Mouse (Mus musculus): Measurements from ENCODE around the gene Caln1. TPM values are rescaled to one million over a fixed set of nuclear protein-coding genes. Genes with fewer than 3 reads are reported as not detected.

Caln1 gene
- polyA plus RNA-seq (2012; ENCODE audit: insufficient read depth, insufficient read length, missing spikeins) = not detected in 2 replicates

GRCm38 (mm10) chr5:130369237-130369636, at the start of gene Caln1:
Caln1 (plus strand) TSS chr5:130369455.
- no peaks in the 10 kb centered on the region for H3K4me1 ChIP-seq (ENCODE audit: control insufficient read depth, insufficient read depth, insufficient read length, low read length)
- no peak within 1 kb of the TSS for H3K27ac ChIP-seq (replicated peaks; ENCODE audit: low read depth, low read length)
- H3K4me3 ChIP-seq (ENCODE audit: insufficient read depth, low read depth, low read length) = no peak within 1 kb of the TSS

- Histone ChIP-seq H3K27ac (replicated peaks; ENCODE audit: low read depth, low read length) (no peak overlapping the region), H3K4me1 (ENCODE audit: control insufficient read depth, insufficient read depth, insufficient read length, low read length) (no peaks in the 10 kb centered on the region)
Measured at GRCm38 (mm10) chr5:130319783-130320182, 49.5 kb upstream of the Caln1 start.

DNA sequence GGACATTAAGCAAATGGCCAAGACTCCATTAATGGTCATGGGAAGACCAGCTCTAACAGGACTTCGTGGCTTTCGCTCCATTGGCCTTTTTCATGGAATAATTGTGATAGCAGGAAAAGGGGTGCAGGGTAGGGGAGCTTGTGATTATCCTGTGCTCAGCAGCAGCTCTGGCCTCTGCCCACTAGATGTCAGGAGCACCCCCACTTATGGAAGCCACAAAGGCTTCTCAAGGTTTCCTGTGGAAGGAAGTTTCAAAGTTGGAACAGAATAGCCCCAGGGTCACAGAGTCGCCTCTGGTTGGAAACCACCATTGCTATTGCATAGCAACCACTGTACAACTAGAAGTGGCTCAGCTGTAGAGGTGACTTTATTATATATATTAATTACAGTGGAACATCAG, 48.8 kb upstream of the Caln1 start:
- H3K4me3 ChIP-seq (ENCODE audit: insufficient read depth, low read depth, low read length) = no peak overlapping the region
- H3K27ac ChIP-seq (replicated peaks; ENCODE audit: low read depth, low read length) = no peak overlapping the region
- no peaks in the 10 kb centered on the region for H3K4me1 ChIP-seq (ENCODE audit: control insufficient read depth, insufficient read depth, insufficient read length, low read length)

More at GRCm38 (mm10) chr5:130319783-130320182, 49.5 kb upstream of the Caln1 start:
- H3K4me3 ChIP-seq (ENCODE audit: insufficient read depth, low read depth, low read length) = no peak overlapping the region

- Histone ChIP-seq H3K27ac (replicated peaks; ENCODE audit: low read depth, low read length) (no peak overlapping the region), H3K4me1 (ENCODE audit: control insufficient read depth, insufficient read depth, insufficient read length, low read length) (no peaks in the 10 kb centered on the region), H3K4me3 (ENCODE audit: insufficient read depth, low read depth, low read length) (no peak overlapping the region)
Measured at GRCm38 (mm10) chr5:130325486-130325885, 43.8 kb upstream of the Caln1 start.

GRCm38 (mm10) chr5:130327615-130328263, 41.5 kb upstream of the Caln1 start:
- Histone ChIP-seq H3K4me1 (ENCODE audit: control insufficient read depth, insufficient read depth, insufficient read length, low read length) (no peaks in the 10 kb centered on the region), H3K27ac (replicated peaks; ENCODE audit: low read depth, low read length) (no peak overlapping the region), H3K4me3 (ENCODE audit: insufficient read depth, low read depth, low read length) (no peak overlapping the region)

DNA sequence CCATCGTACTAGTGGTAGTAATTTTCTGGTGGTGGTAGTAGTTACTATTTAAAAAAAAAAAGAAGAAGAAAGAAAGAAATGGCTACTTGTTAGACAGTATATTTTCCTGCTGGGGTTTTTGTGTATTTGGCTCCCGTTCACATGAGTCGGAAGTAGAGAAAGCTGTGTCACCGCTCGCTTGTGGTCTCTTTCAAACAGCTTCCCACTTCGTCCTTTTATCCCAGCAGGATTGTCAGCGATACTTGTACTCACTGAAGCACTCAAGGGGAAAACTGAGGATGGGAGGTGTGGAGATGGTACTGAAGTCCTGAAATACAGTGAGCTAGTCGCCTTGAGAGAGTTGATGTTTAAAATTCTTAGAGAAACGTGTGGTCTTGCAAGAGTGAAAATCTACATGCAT, 40.9 kb upstream of the Caln1 start:
- Histone ChIP-seq H3K4me3 (ENCODE audit: insufficient read depth, low read depth, low read length) (no peak overlapping the region), H3K27ac (replicated peaks; ENCODE audit: low read depth, low read length) (no peak overlapping the region), H3K4me1 (ENCODE audit: control insufficient read depth, insufficient read depth, insufficient read length, low read length) (no peaks in the 10 kb centered on the region)

- Histone ChIP-seq H3K4me1 (ENCODE audit: control insufficient read depth, insufficient read depth, insufficient read length, low read length) (no peaks in the 10 kb centered on the region), H3K27ac (replicated peaks; ENCODE audit: low read depth, low read length) (no peak overlapping the region), H3K4me3 (ENCODE audit: insufficient read depth, low read depth, low read length) (no peak overlapping the region)
Measured at GRCm38 (mm10) chr5:130329889-130330288, 39.4 kb upstream of the Caln1 start.

DNA sequence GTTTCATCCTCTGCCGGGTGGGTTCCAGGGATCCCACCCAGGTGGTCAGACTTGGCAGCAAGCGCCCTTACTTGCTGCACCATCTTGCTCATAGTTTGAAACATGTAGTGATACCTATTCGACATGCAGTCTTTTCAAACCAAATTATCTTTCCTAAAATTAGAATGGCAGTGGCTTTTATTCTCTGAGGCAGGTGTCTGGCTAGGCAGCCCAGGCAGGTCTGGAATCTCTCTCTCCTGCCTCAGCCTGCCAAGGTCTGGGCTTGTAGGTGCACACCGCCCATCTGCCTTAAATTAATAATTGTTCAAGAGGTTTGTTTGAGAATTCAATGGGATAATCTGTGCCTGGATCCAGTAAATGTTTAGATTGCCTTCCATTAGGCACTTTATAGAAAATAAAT, 38.5 kb upstream of the Caln1 start:
- no peak overlapping the region for H3K27ac ChIP-seq (replicated peaks; ENCODE audit: low read depth, low read length)
- no peak overlapping the region for H3K4me3 ChIP-seq (ENCODE audit: insufficient read depth, low read depth, low read length)
- H3K4me1 ChIP-seq (ENCODE audit: control insufficient read depth, insufficient read depth, insufficient read length, low read length) = no peaks in the 10 kb centered on the region

DNA sequence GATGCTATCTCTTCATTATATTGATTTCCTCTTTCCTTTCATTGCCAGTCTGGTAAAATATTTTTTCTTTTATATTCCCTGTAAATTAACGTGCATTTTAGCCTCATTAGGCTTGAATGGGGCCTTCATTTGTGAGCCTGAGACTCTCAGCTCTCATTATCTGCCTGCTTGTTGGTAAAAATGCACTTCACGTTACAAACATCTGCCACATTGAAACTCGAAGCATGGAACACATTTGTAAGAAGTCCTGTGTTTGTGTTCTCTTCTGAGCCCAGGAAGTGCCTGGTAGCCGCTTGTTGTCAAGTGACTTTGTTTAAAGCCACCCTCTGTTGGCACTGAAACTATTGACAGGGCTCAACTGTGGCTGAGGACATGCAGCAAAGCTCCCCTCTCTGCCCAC, 38.0 kb upstream of the Caln1 start:
- Histone ChIP-seq H3K4me1 (ENCODE audit: control insufficient read depth, insufficient read depth, insufficient read length, low read length) (no peaks in the 10 kb centered on the region), H3K27ac (replicated peaks; ENCODE audit: low read depth, low read length) (no peak overlapping the region), H3K4me3 (ENCODE audit: insufficient read depth, low read depth, low read length) (no peak overlapping the region)

- Histone ChIP-seq H3K4me1 (ENCODE audit: control insufficient read depth, insufficient read depth, insufficient read length, low read length) (no peaks in the 10 kb centered on the region), H3K4me3 (ENCODE audit: insufficient read depth, low read depth, low read length) (no peak overlapping the region), H3K27ac (replicated peaks; ENCODE audit: low read depth, low read length) (no peak overlapping the region)
Measured at GRCm38 (mm10) chr5:130333566-130333965, 35.7 kb upstream of the Caln1 start.

GRCm38 (mm10) chr5:130333971-130334370, 35.3 kb upstream of the Caln1 start:
- no peak overlapping the region for H3K4me3 ChIP-seq (ENCODE audit: insufficient read depth, low read depth, low read length)
- H3K27ac ChIP-seq (replicated peaks; ENCODE audit: low read depth, low read length) = no peak overlapping the region
- H3K4me1 ChIP-seq (ENCODE audit: control insufficient read depth, insufficient read depth, insufficient read length, low read length) = no peaks in the 10 kb centered on the region

DNA sequence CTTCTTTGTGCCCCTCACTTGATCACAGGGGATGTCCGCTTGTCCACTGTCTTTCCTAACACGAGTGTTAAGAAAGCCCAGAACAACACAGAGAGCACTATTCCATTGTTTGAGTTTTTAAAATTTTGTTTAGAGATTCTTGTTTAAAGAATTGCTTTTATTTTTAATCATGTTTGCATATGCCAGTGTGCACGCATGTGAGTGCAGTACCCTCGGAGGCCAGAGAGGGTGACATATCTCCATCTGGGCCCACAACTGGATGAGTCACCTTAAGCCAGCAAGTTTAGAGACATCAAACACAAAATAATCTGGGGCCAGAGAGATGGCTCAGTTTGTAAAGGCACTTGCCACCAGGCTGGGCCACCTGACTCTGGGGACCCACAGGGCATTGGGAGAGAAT, 33.8 kb upstream of the Caln1 start:
- no peak overlapping the region for H3K27ac ChIP-seq (replicated peaks; ENCODE audit: low read depth, low read length)
- H3K4me1 ChIP-seq (ENCODE audit: control insufficient read depth, insufficient read depth, insufficient read length, low read length) = no peaks in the 10 kb centered on the region
- H3K4me3 ChIP-seq (ENCODE audit: insufficient read depth, low read depth, low read length) = no peak overlapping the region

- Histone ChIP-seq H3K4me3 (ENCODE audit: insufficient read depth, low read depth, low read length) (no peak overlapping the region), H3K27ac (replicated peaks; ENCODE audit: low read depth, low read length) (no peak overlapping the region), H3K4me1 (ENCODE audit: control insufficient read depth, insufficient read depth, insufficient read length, low read length) (no peaks in the 10 kb centered on the region)
Measured at GRCm38 (mm10) chr5:130340656-130341055, 28.6 kb upstream of the Caln1 start.

DNA sequence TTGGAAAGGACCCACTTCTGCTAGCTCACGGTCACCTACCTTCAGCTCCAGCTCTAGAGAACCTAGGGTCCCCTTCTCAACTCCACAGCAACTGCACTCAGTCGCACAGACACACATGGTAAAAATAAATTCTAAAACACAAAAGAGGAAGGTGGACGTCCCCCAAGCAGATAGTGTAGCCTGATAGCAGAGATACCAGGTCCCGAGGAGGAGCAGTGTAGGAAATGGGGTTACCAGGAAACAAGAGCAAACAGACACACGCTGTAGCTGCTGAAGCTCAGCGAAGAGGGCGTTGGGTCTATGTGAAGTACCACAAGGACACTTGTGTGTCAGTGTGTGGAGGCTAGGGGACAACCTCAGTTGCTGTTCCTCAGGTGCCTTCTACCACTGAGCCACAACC, 24.3 kb upstream of the Caln1 start:
- H3K4me3 ChIP-seq (ENCODE audit: insufficient read depth, low read depth, low read length) = no peak overlapping the region
- H3K4me1 ChIP-seq (ENCODE audit: control insufficient read depth, insufficient read depth, insufficient read length, low read length) = no peaks in the 10 kb centered on the region
- no peak overlapping the region for H3K27ac ChIP-seq (replicated peaks; ENCODE audit: low read depth, low read length)

DNA sequence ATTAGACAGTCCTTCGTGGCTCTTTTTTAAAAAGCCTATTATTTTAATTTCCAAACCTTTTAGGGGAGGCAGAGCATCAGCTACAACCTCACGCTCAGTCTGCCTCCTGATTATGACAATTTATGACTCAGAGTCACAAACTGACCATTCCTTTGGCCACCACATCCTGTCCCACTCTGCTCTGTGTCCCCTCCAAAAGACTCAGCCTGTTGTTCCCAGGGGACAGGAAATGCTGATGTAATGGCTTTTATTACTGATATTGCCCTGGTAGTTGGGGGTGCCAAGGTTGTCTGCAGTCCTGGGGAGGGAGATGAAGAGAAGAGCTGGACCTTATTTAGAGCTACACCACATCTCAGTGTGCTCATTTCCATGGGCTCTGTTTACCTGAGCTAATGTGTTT, 23.4 kb upstream of the Caln1 start:
- Histone ChIP-seq H3K4me1 (ENCODE audit: control insufficient read depth, insufficient read depth, insufficient read length, low read length) (no peaks in the 10 kb centered on the region), H3K4me3 (ENCODE audit: insufficient read depth, low read depth, low read length) (no peak overlapping the region), H3K27ac (replicated peaks; ENCODE audit: low read depth, low read length) (no peak overlapping the region)

- H3K4me1 ChIP-seq (ENCODE audit: control insufficient read depth, insufficient read depth, insufficient read length, low read length) = no peaks in the 10 kb centered on the region
- H3K27ac ChIP-seq (replicated peaks; ENCODE audit: low read depth, low read length) = no peak overlapping the region
- no peak overlapping the region for H3K4me3 ChIP-seq (ENCODE audit: insufficient read depth, low read depth, low read length)
Measured at GRCm38 (mm10) chr5:130355223-130355622, 14.0 kb upstream of the Caln1 start.
